Mouse (Mus musculus) intestine, postnatal 0 days (tissue): ENCODE data around the gene Lrrc63. TPM values are rescaled to one million over a fixed set of nuclear protein-coding genes. Genes with fewer than 3 reads are reported as not detected.

Experiments
- ATAC-seq: fragments of 200-750 bp; cut with Nextera tagmentation; 2 replicates; pipeline ENCODE4 v1.8.0; 2017; ENCODE audit warnings: mild to moderate bottlenecking, moderate TSS enrichment, moderate library complexity
- H3K27ac ChIP-seq: fragments of 300-500 bp; sonication (generic); 2 replicates; pipeline ENCODE4 v1.5.1; 2014; ENCODE audit warnings: mild to moderate bottlenecking, low read depth, low read length, moderate library complexity
- H3K27me3 ChIP-seq: fragments of 300-500 bp; sonication (generic); replicated peaks from 2 replicates; pipeline ENCODE4 v1.6.1; 2014; ENCODE audit warnings: low read length, mixed read lengths; ENCODE audit not compliant: control insufficient read depth, insufficient read depth
- H3K36me3 ChIP-seq: fragments of 300-500 bp; sonication (generic); 2 replicates; pipeline ENCODE4 v1.6.1; 2014; ENCODE audit warnings: mild to moderate bottlenecking, moderate library complexity; ENCODE audit not compliant: control insufficient read depth, insufficient read depth
- H3K4me1 ChIP-seq: fragments of 300-500 bp; sonication (generic); replicated peaks from 2 replicates; pipeline ENCODE4 v1.6.1; 2014; ENCODE audit warnings: antibody characterized with exemption, low read length, mixed read lengths; ENCODE audit not compliant: control insufficient read depth, insufficient read depth
- H3K4me2 ChIP-seq: fragments of 300-500 bp; sonication (generic); replicated peaks from 2 replicates; pipeline ENCODE4 v1.6.1; 2014; ENCODE audit warnings: low read depth, mild to moderate bottlenecking, moderate library complexity
- H3K4me3 ChIP-seq: fragments of 300-500 bp; sonication (generic); 2 replicates; pipeline ENCODE4 v1.5.1; 2014; ENCODE audit warnings: low read depth, low read length
- H3K9ac ChIP-seq: fragments of 300-500 bp; sonication (generic); 2 replicates; pipeline ENCODE4 v1.6.1; 2014; ENCODE audit warnings: mild to moderate bottlenecking, low read depth, low read length
- H3K9me3 ChIP-seq: fragments of 300-500 bp; sonication (generic); 2 replicates; pipeline ENCODE4 v1.6.1; 2016; ENCODE audit warnings: mixed run types; ENCODE audit not compliant: control insufficient read depth
- CTCF ChIP-seq: sonication (generic); IDR thresholded peaks from 2 replicates; pipeline ENCODE4 v1.5.1; 2016; ENCODE audit warnings: low read depth, mild to moderate bottlenecking, control low read depth, antibody characterized with exemption, moderate library complexity
- WGBS: fragments of 180-500 bp; shearing (Covaris S2); extraction: QIAGEN DNeasy Blood & Tissue Kit; methylation state at CpG from one replicate; pipeline ENCODE4 v1.1.7; 2014; 5-methylcytosine and 5-hydroxymethylcytosine counted together
- polyA plus RNA-seq: library from polyadenylated mRNA; unstranded; fragments of >200 nt; fragmentation: Nextera tagmentation; extraction: Ambion mirVana; gene quantifications from 2 replicates; pipeline ENCODE4 v1.2.1, GENCODE M21; 2015

Lrrc63 gene
- polyA plus RNA-seq, 1 experiment from 2014 or later: not detected

DNA sequence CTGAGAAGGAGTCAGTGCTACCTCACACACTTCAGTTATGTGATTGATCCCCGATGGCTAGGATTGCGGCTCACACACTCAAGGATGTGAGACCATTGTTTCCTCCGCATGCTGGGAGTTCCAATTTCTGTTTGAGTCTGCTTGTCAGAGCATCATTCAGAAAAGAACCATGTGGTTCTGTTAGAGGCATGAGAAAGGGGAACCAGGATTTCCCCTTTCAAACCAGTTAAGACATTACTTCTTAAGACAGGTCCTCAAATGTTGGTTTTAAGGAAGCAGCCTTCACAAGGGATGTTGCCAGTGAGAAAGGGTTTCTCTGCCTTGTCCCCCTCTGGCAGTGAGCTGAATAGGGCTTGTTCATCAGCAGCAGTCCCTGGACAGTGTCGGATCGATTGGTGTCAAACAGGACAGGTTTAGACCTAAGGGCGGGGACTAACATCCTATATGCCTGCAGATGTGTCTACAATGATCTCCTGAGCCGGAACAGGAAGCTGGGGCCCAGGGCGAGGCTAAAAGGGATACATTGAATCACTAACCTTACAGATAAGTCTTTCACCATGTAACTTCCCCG, 73.7 kb downstream of the Lrrc63 start:
- no peak for TF ChIP-seq CTCF
- no peaks in the 10 kb centered on the region for H3K9me3 ChIP-seq
- H3K36me3 ChIP-seq: no peaks in the 10 kb centered on the region
- H3K9ac ChIP-seq: no peak overlapping the region
- 69% methylated on average over 9 of the region's 9 CpGs for WGBS
- no peak for ATAC-seq
- no peaks in the 10 kb centered on the region for H3K4me1 ChIP-seq
- no peak overlapping the region for H3K27ac ChIP-seq
- no peaks in the 10 kb centered on the region for H3K27me3 ChIP-seq
- H3K4me2 ChIP-seq: no peak overlapping the region
- H3K4me3 ChIP-seq: no peak overlapping the region

DNA sequence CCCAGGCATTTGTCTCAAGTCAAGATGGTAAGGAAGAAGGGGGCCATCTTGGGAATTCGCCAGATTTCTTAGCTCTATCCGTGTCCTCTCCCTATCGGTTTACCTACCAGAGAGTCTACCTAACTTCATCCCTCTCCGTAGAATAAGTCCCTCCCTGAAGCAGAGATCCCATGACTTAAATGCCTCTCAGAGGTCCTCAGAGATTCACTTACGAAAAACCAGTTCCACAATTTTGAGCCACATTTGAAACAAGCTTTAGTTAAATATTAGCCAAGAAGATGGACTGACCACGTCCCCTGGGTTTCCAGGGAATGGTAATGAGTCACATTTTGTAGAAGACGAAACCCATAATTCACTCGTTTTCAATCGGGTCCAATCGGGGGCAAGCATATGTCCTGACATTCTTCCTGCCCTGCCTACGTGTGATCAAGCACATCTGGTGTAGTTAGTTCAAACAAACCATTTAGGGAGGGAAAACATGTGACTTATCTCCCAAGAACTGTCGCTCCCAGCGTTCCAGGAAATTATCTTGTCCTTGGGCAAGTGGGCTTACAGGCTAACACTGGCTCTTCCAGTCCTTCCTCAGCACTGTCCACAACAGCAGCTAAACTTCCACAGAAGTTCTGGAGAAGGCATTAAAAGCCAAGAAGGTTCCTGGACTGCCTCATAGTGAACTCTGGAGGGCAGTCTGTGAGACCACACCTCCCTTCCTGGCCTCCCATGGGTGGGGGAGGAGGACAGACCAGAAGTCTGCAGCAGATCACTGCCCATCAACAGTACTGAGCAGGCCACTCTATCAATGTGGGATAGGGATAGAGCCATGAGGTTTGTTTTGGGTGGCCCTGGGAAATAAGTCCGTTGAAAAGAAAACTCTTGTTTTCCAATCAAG, 76.0 kb downstream of the Lrrc63 start:
- no peak overlapping the region for H3K4me3 ChIP-seq
- H3K4me1 ChIP-seq: no peaks in the 10 kb centered on the region
- no peak overlapping the region for H3K9ac ChIP-seq
- ATAC-seq: peak; percentile 74
- WGBS: 25% methylated on average over 14 of the region's 14 CpGs
- no peak for TF ChIP-seq CTCF
- peak overlapping the region; percentile 39 for H3K4me2 ChIP-seq
- no peaks in the 10 kb centered on the region for H3K27me3 ChIP-seq
- no peaks in the 10 kb centered on the region for H3K36me3 ChIP-seq
- no peaks in the 10 kb centered on the region for H3K9me3 ChIP-seq
- H3K27ac ChIP-seq: no peak overlapping the region; the same call in 1 of the 2 replicates

DNA sequence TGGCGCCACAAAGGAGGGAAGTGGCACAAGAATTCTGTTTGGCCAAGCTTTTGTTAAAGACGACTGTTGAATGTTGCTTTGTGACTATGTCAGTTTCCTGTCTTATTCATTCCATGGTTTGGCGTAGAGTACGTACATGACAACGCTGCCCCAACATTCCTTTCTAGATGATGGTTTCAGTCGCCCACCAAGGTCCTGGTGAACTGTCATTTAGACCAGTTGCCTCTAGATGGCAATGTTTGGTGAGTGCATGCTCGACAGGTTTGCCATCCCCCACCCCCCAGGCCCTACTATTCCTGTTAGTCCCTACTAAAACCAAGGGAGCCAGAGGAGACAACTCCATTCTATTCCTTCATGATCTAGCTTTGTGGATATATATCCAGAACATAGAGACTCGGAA, 78.2 kb downstream of the Lrrc63 start:
- Histone ChIP-seq H3K27me3 (no peaks in the 10 kb centered on the region), H3K9ac (no peak overlapping the region), H3K4me1 (no peaks in the 10 kb centered on the region), H3K4me3 (no peak overlapping the region), H3K4me2 (no peak overlapping the region), H3K27ac (no peak overlapping the region), H3K9me3 (no peaks in the 10 kb centered on the region), H3K36me3 (no peaks in the 10 kb centered on the region)
- ATAC-seq: no peak
- 71% methylated on average over 8 of the region's 8 CpGs for WGBS
- TF ChIP-seq CTCF: peak; percentile 50

DNA sequence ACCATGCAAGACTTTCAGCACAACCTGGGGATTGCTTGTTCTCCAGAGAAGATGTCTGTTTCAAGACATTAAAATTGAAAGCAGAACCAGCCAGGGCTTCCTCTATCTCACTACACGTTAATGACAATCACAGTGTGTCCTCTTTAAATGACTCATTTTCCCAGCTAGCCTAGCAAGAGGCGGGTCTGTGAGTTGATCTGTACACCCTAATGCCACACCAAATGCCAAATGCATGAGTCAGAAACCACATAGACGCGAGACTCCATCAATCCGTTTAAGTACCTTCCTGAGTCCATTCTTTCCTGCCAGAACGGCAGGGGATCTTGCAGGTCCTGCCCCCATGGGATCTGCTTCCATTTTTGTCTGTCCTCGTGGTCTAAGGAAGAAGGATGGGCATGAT, 85.5 kb downstream of the Lrrc63 start:
- TF ChIP-seq CTCF: no peak
- Histone ChIP-seq H3K36me3 (no peaks in the 10 kb centered on the region), H3K4me1 (no peaks in the 10 kb centered on the region), H3K4me3 (no peak overlapping the region), H3K4me2 (no peak overlapping the region), H3K9ac (no peak overlapping the region), H3K27ac (no peak overlapping the region), H3K9me3 (no peaks in the 10 kb centered on the region), H3K27me3 (no peaks in the 10 kb centered on the region)
- WGBS: 52% methylated on average over 7 of the region's 7 CpGs
- ATAC-seq: no peak

DNA sequence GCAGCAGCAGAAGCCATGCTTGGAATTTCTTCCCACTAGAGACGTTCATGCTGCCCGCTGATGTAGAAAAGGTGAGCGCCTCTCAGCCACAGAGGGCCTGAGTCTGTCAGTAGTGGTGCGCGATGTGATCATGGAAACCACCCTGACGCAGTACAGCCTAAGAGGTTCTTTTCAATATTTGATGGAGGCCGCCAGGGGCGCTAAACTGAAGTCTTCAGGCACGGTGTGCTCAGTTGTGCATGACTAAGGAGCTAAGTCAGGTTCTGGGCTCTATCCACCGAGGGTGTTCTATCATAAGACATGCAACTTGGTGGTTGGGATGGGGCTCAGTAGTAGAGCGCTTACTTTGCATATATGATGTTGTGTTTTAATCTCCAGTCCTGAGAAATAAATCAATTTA, 95.2 kb downstream of the Lrrc63 start:
- ATAC-seq: no peak

More for the DNA sequence above, 95.2 kb downstream of the Lrrc63 start:
- H3K4me1 ChIP-seq: no peaks in the 10 kb centered on the region
- no peak overlapping the region for H3K9ac ChIP-seq
- no peak overlapping the region for H3K4me3 ChIP-seq
- no peaks in the 10 kb centered on the region for H3K27me3 ChIP-seq
- WGBS: 62% methylated on average over 11 of the region's 11 CpGs
- TF ChIP-seq CTCF: peak; percentile 47
- no peaks in the 10 kb centered on the region for H3K9me3 ChIP-seq
- no peaks in the 10 kb centered on the region for H3K36me3 ChIP-seq
- H3K4me2 ChIP-seq: no peak overlapping the region
- no peak overlapping the region for H3K27ac ChIP-seq

Other genes starting within 250 kb of the Lrrc63 start
- 4.2 and 4.4 TPM in 2 replicates for gene Lrch1, start 183.0 kb downstream of the Lrrc63 start, polyA plus RNA-seq
- 0.22 and 0.26 TPM in 2 replicates for gene Rubcnl, start 114.9 kb downstream of the Lrrc63 start, polyA plus RNA-seq
- 59.3 and 67.6 TPM in 2 replicates for gene Lcp1, start 220 bp upstream of the Lrrc63 start, polyA plus RNA-seq
- gene Cpb2, start 111.4 kb upstream of the Lrrc63 start, polyA plus RNA-seq: 1.6 and 1.9 TPM in 2 replicates
- gene Zc3h13, start 153.5 kb upstream of the Lrrc63 start, polyA plus RNA-seq: 18.7 and 18.9 TPM in 2 replicates